Mouse (Mus musculus): ENCODE results near the gene Aldh18a1. TPM values are rescaled to one million over a fixed set of nuclear protein-coding genes. Genes with fewer than 3 reads are reported as not detected.

The Aldh18a1 gene
- polyA plus RNA-seq, 1 experiment from 2014 or later, result 75.4 TPM

DNA sequence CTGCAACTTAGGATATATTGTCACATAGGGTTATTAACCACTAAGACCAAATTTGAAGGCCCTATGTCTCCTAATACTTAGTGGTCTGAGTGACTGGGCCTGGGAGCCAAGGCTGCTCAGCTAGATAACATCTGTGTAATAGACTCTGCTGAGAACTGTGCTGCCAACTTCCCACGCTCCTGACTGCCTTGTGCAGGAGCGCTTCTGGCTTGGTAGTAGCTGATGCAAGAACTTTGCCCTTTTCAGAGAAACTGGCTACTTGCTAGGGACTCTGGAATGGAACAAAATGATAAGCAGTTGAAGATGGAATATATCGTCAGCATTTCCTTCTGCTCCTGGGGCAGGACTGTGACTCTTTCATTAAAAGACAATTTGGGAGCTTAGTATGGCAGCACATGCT lies 7.0 kb upstream of the Aldh18a1 start:
- Histone ChIP-seq H3K4me3 (ENCODE audit: low read depth, low read length) (no peak overlapping the region), H3K27ac (ENCODE audit: low read depth, low read length) (no peak overlapping the region), H3K4me2 (no peak overlapping the region), H3K9ac (ENCODE audit: low read length) (no peak overlapping the region), H3K27me3 (ENCODE audit: control insufficient read depth, insufficient read depth, low read length) (no peaks in the 10 kb centered on the region), H3K9me3 (ENCODE audit: control insufficient read depth, low read length) (no peaks in the 10 kb centered on the region), H3K36me3 (ENCODE audit: control insufficient read depth, insufficient read depth, low read length) (no peaks in the 10 kb centered on the region), H3K4me1 (ENCODE audit: control insufficient read depth, insufficient read depth, low read length) (no peaks in the 10 kb centered on the region)
- ATAC-seq (ENCODE audit: low FRiP score) (no peak), DNase-seq (ENCODE audit: low spot score, missing footprints) (no peak)
- 98% methylated on average over 3 of the region's 3 CpGs for WGBS

DNA sequence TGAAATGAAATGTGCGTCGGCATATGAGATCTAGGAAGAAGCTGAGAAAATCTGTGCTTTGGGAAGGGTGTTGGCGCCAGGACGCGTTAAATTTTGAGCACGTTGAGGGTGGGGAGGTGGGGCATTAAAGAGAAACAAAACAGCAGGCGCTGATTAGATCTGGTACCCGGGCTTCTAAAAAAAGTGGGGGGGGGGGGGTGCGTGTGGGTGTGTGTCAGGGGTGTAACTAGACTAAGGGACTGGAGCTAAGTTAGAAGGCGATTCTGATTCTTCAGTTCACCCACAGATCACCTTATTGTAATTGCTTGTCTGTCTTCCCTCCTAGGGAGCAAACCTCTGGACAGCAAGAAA lies 1.2 kb upstream of the Aldh18a1 start:
- DNase-seq (ENCODE audit: low spot score, missing footprints) (no peak), ATAC-seq (ENCODE audit: low FRiP score) (peak; percentile 4; the same call in 1 of the 2 replicates)
- 2% methylated on average over 10 of the region's 10 CpGs for WGBS
- H3K4me3 ChIP-seq (ENCODE audit: low read depth, low read length), result peak overlapping the region; percentile 81
- peak overlapping the region; percentile 30; the same call in 1 of the 2 replicates for H3K27ac ChIP-seq (ENCODE audit: low read depth, low read length)
- H3K4me2 ChIP-seq, result peak overlapping the region; percentile 69
- H3K9me3 ChIP-seq (ENCODE audit: control insufficient read depth, low read length), result no peaks in the 10 kb centered on the region
- peaks cover 10% of the 10 kb centered on the region; the same call in 1 of the 2 replicates for H3K4me1 ChIP-seq (ENCODE audit: control insufficient read depth, insufficient read depth, low read length)
- no peaks in the 10 kb centered on the region for H3K36me3 ChIP-seq (ENCODE audit: control insufficient read depth, insufficient read depth, low read length)
- no peaks in the 10 kb centered on the region for H3K27me3 ChIP-seq (ENCODE audit: control insufficient read depth, insufficient read depth, low read length)
- H3K9ac ChIP-seq (ENCODE audit: low read length), result peak overlapping the region; percentile 91

DNA sequence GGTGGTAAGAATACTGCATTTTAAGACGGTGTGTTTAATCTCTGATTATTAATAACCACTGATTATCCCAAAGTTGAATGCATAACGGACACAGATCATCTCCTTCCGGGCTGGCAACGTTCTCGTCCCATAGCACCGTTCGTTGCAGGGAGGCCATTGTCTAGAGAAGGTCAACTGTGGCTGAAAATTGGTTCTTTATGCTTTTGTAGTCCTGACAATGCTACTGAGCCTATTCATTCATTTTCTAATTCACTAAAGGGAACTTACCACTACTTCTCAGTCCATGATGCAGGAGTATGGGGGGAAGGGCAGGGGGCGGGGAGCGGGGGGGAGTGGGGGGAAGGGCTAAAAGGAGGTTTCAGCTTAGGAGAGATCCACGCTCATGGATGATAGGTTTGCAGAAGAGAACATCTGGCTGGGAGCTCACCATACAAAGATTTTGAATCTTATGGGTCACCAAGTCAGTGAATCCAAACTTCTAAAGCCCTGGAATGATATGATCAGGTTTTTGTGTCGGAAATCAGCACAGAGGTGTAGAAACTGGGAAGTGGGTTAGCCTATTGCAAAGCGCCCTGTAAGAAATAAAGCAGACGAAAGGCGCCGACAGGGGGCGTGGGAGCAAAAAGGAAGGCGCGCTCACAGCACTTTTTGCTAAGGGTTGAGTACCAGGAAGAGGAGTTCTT lies 725 bp upstream of the Aldh18a1 start:
- WGBS, result under 1% methylated on average over 18 of the region's 18 CpGs
- no peaks in the 10 kb centered on the region for H3K27me3 ChIP-seq (ENCODE audit: control insufficient read depth, insufficient read depth, low read length)
- H3K9ac ChIP-seq (ENCODE audit: low read length), result peak overlapping the region; percentile 91
- peak overlapping the region; percentile 81 for H3K4me3 ChIP-seq (ENCODE audit: low read depth, low read length)
- peak overlapping the region; percentile 69 for H3K4me2 ChIP-seq
- H3K4me1 ChIP-seq (ENCODE audit: control insufficient read depth, insufficient read depth, low read length), result peaks cover 10% of the 10 kb centered on the region; the same call in 1 of the 2 replicates
- H3K9me3 ChIP-seq (ENCODE audit: control insufficient read depth, low read length), result no peaks in the 10 kb centered on the region
- ATAC-seq (ENCODE audit: low FRiP score) (peak; percentile 72), DNase-seq (ENCODE audit: low spot score, missing footprints) (peak; percentile 99)
- H3K36me3 ChIP-seq (ENCODE audit: control insufficient read depth, insufficient read depth, low read length), result no peaks in the 10 kb centered on the region; the same call in 1 of the 2 replicates
- peak overlapping the region; percentile 30; the same call in 1 of the 2 replicates for H3K27ac ChIP-seq (ENCODE audit: low read depth, low read length)

DNA sequence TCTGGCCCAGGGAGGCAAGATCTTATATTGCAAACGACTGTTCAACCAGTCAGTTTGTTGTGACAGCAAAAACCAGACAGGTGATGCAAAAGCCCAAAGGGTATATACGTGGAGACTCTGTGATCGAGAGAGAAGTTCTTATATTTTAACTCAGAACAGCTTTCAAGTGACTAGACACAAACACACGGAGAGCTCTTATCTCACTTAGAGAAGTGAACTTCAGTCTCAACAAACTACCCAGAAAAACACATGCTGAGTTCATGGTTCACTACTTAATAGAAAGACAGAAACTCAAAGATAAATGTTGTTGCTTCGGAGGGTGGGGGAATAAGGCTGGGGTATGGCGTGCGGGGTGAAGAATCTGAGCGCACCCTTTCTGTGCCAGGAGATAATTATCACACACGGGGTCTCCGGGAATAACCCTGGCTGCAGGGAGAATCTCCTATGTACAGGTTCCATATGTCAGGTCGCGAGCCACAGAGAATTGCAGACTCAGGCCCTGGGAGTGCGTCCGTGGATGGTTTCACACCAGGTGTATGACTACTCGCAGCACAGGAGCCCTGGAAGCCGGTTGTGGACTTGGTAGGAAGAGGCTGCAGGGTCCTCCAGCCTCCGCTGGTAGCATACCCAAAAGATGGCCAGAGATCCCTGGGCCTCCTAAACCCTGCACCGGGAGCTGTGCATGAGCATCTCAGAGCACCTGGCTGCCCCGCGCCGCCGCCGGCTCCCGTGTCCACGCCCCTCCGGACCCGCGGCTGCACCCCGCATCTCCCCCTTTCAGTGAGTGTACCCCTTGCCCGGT lies 571 bp downstream of the Aldh18a1 start:
- Histone ChIP-seq H3K27me3 (ENCODE audit: control insufficient read depth, insufficient read depth, low read length) (no peaks in the 10 kb centered on the region), H3K4me3 (ENCODE audit: low read depth, low read length) (peak overlapping the region; percentile 81), H3K9me3 (ENCODE audit: control insufficient read depth, low read length) (no peaks in the 10 kb centered on the region), H3K9ac (ENCODE audit: low read length) (peak overlapping the region; percentile 91), H3K27ac (ENCODE audit: low read depth, low read length) (no peak overlapping the region), H3K4me1 (ENCODE audit: control insufficient read depth, insufficient read depth, low read length) (peaks cover 10% of the 10 kb centered on the region; the same call in 1 of the 2 replicates), H3K4me2 (peak overlapping the region; percentile 69), H3K36me3 (ENCODE audit: control insufficient read depth, insufficient read depth, low read length) (no peaks in the 10 kb centered on the region; the same call in 1 of the 2 replicates)
- DNase-seq (ENCODE audit: low spot score, missing footprints) (peak; percentile 93), ATAC-seq (ENCODE audit: low FRiP score) (no peak; the same call in none of the 2 replicates)
- 7% methylated on average over 30 of the region's 30 CpGs for WGBS

DNA sequence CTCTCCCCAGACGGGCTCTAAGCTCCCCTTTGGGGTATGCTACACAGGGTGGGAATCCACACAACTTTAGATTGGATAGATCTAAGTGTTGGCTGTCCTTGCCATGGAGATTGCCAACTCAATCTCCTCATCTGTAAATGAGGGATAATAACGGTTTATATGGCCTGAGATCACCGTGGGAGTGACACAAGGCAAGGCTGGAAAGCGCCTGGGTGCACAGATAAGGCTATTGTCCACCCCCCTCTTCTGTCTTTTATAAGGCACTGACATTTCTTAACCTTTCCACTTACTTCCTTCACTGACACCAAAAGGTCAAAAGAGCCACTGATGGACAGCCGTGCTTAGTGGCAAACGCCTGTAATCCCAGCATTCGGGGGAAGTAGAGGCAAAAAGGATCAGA lies 1.4 kb downstream of the Aldh18a1 start:
- H3K27ac ChIP-seq (ENCODE audit: low read depth, low read length), result no peak overlapping the region
- peaks cover 2% of the 10 kb centered on the region for H3K36me3 ChIP-seq (ENCODE audit: control insufficient read depth, insufficient read depth, low read length)
- ATAC-seq (ENCODE audit: low FRiP score), result no peak

DNA sequence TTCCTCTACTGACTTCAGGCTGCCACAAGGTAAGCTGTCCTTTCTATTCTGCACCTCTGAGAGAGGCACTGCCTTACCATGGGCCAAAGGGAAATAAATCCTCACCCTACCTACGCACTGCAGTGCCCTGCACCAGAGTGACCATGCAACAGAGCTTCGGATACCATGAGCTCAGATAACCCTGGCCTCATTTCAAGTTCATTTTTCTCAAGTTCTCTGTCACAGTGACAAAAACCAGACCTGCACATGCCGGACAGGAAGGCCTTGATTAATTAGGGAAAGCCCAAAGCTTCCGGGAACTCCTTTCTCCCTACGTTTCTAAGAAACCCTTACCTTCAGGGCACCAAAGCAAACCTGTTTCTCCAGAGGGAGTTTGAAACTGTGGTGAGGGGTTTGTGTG lies 6.6 kb downstream of the Aldh18a1 start:
- Histone ChIP-seq H3K36me3 (ENCODE audit: control insufficient read depth, insufficient read depth, low read length) (peaks cover 19% of the 10 kb centered on the region), H3K27me3 (ENCODE audit: control insufficient read depth, insufficient read depth, low read length) (no peaks in the 10 kb centered on the region), H3K4me3 (ENCODE audit: low read depth, low read length) (no peak overlapping the region), H3K9me3 (ENCODE audit: control insufficient read depth, low read length) (no peaks in the 10 kb centered on the region), H3K4me2 (no peak overlapping the region), H3K4me1 (ENCODE audit: control insufficient read depth, insufficient read depth, low read length) (peaks cover 3% of the 10 kb centered on the region; the same call in 1 of the 2 replicates), H3K27ac (ENCODE audit: low read depth, low read length) (no peak overlapping the region), H3K9ac (ENCODE audit: low read length) (no peak overlapping the region)
- no peak for DNase-seq (ENCODE audit: low spot score, missing footprints)
- no peak for ATAC-seq (ENCODE audit: low FRiP score)
- 94% methylated on average over 5 of the region's 5 CpGs for WGBS

More for the DNA sequence above, 1.4 kb downstream of the Aldh18a1 start:
- Histone ChIP-seq H3K4me1 (ENCODE audit: control insufficient read depth, insufficient read depth, low read length) (peaks cover 10% of the 10 kb centered on the region; the same call in 1 of the 2 replicates), H3K4me2 (peak overlapping the region; percentile 69), H3K9me3 (ENCODE audit: control insufficient read depth, low read length) (no peaks in the 10 kb centered on the region), H3K27me3 (ENCODE audit: control insufficient read depth, insufficient read depth, low read length) (no peaks in the 10 kb centered on the region), H3K4me3 (ENCODE audit: low read depth, low read length) (peak overlapping the region; percentile 81), H3K9ac (ENCODE audit: low read length) (no peak overlapping the region)
- WGBS, result 51% methylated on average over 7 of the region's 7 CpGs
- DNase-seq (ENCODE audit: low spot score, missing footprints), result no peak

DNA sequence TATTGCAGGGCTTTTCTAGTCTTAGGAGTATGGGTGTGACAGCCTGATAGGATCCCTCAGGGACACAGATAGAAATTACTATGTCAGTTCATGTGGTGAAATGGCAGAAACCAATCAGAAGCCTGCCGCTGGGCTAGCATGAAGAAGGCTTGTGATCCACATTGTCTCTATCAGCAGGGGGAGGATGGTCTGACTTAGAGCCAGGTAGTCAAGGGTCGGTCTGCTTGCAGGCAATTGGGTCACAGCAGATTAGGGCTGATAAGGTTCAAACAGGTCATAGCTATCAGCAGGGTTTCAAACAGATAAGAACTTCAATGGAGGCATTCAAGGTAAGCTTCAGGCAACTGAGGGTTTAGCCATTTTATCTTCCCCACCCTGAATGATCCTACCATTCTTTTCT lies 7.4 kb downstream of the Aldh18a1 start:
- H3K4me3 ChIP-seq (ENCODE audit: low read depth, low read length), result no peak overlapping the region
- ATAC-seq (ENCODE audit: low FRiP score) (no peak), DNase-seq (ENCODE audit: low spot score, missing footprints) (no peak)
- 85% methylated on average over 2 of the region's 2 CpGs for WGBS
- peaks cover 23% of the 10 kb centered on the region for H3K36me3 ChIP-seq (ENCODE audit: control insufficient read depth, insufficient read depth, low read length)
- H3K27me3 ChIP-seq (ENCODE audit: control insufficient read depth, insufficient read depth, low read length), result no peaks in the 10 kb centered on the region
- no peak overlapping the region for H3K9ac ChIP-seq (ENCODE audit: low read length)
- no peaks in the 10 kb centered on the region for H3K9me3 ChIP-seq (ENCODE audit: control insufficient read depth, low read length)
- no peaks in the 10 kb centered on the region for H3K4me1 ChIP-seq (ENCODE audit: control insufficient read depth, insufficient read depth, low read length)
- no peak overlapping the region for H3K27ac ChIP-seq (ENCODE audit: low read depth, low read length)
- H3K4me2 ChIP-seq, result no peak overlapping the region

DNA sequence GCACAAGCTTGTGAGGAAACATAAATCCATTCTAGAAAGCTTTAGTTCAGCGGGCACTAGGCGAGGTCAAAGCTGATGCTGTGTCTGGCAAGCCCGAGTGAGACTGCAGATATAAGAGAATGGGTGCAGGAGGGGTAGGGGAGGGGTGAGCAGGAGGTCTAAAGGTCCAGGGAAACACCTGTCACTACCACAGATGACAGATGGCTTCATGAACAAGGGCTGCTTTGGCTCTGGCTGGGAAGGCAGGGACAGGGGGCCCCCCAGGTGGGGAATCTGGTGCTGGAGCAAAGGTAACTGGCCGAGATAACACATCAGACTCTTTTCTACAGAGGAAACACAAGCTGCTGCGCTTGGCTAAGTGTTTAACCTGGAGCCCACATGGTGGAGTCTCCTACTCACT lies 12.8 kb downstream of the Aldh18a1 start:
- Histone ChIP-seq H3K4me1 (ENCODE audit: control insufficient read depth, insufficient read depth, low read length) (no peaks in the 10 kb centered on the region), H3K36me3 (ENCODE audit: control insufficient read depth, insufficient read depth, low read length) (peaks cover 40% of the 10 kb centered on the region)

DNA sequence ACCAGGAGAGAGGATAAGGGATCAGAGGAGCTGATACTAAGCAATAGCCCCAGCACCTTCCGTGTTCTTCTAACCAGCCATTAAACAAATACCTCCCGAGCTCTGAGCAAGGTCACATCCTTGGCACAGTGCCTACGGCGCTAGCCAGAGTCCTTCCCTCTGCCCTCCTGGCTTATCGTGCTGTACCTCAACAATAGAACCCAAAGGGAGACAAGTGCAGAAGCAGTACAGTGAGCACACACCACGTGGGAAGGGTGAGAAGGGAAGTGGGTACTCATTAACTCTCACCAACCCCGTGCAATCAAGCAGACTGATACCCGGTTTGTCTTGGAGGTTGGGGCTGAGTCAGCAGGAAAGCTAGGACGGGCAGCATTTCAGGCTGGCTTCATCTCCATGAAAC lies 17.5 kb downstream of the Aldh18a1 start:
- Histone ChIP-seq H3K9me3 (ENCODE audit: control insufficient read depth, low read length) (peaks cover 4% of the 10 kb centered on the region; the same call in 1 of the 2 replicates), H3K9ac (ENCODE audit: low read length) (no peak overlapping the region), H3K27ac (ENCODE audit: low read depth, low read length) (no peak overlapping the region), H3K4me2 (no peak overlapping the region), H3K4me1 (ENCODE audit: control insufficient read depth, insufficient read depth, low read length) (no peaks in the 10 kb centered on the region), H3K36me3 (ENCODE audit: control insufficient read depth, insufficient read depth, low read length) (peaks cover 55% of the 10 kb centered on the region), H3K4me3 (ENCODE audit: low read depth, low read length) (no peak overlapping the region), H3K27me3 (ENCODE audit: control insufficient read depth, insufficient read depth, low read length) (no peaks in the 10 kb centered on the region)
- ATAC-seq (ENCODE audit: low FRiP score) (no peak), DNase-seq (ENCODE audit: low spot score, missing footprints) (no peak)
- WGBS, result 95% methylated on average over 9 of the region's 9 CpGs

More for the DNA sequence above, 12.8 kb downstream of the Aldh18a1 start:
- H3K4me2 ChIP-seq, result no peak overlapping the region
- no peak overlapping the region for H3K4me3 ChIP-seq (ENCODE audit: low read depth, low read length)
- ATAC-seq (ENCODE audit: low FRiP score), result no peak
- H3K27me3 ChIP-seq (ENCODE audit: control insufficient read depth, insufficient read depth, low read length), result no peaks in the 10 kb centered on the region
- 86% methylated on average over 5 of the region's 5 CpGs for WGBS
- H3K27ac ChIP-seq (ENCODE audit: low read depth, low read length), result no peak overlapping the region
- no peak for DNase-seq (ENCODE audit: low spot score, missing footprints)
- no peak overlapping the region for H3K9ac ChIP-seq (ENCODE audit: low read length)
- H3K9me3 ChIP-seq (ENCODE audit: control insufficient read depth, low read length), result no peaks in the 10 kb centered on the region

Data from midbrain, embryonic 11.5 days (tissue).